Mouse (Mus musculus): ENCODE measurements around the gene Hao1.

DNA sequence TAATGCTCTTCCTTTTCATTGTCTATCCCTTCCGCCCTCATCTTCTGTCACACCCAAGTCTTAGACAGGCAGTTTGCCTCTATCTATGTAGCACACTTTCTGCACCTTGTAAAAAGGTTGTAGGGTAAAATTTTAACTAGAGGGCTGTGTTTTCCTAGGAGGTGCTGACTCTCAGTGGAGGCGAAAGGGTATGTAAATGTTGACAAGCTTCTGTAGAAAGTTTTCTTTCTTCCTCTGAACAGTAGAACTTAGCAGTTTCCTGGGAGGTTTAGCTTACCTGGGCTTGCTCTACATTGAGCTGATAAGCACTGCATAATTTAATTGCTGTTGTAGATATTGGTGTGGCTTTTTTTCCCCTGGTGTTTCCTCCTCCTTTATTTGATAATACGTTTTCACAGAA, 5.3 kb upstream of the Hao1 start:
- no peak for TF ChIP-seq HCFC1 (IDR thresholded peaks at IDR 0.05; ENCODE audit: borderline replicate concordance, insufficient read depth, low read length)
- TF ChIP-seq CHD2 (IDR thresholded peaks at IDR 0.05; ENCODE audit: low read depth, low read length) = no peak
- TF ChIP-seq MAFK (IDR thresholded peaks at IDR 0.05; ENCODE audit: insufficient read depth, low read depth, low read length) = no peak
- no peak for TF ChIP-seq ZC3H11A (IDR thresholded peaks at IDR 0.05; ENCODE audit: borderline replicate concordance, low read depth, low read length)
